Comparison of ENCODE assay signal across 8 mouse cellular contexts in genomic region chr9:69899371-69899770, GRCm38 (mm10).
DNase-seq lines count a peak whose midpoint lies in the region; ATAC-seq lines count a peak whose summit lies in the region.

No protein-coding gene starts in this region.

- peak; percentile 9 for DNase-seq in gastrocnemius, postnatal 10 days
- DNase-seq in gastrocnemius, postnatal 25 days = no peak
- DNase-seq in right cerebral cortex, postnatal 14 days = peak; percentile 47
- DNase-seq in right cerebral cortex, postnatal 25 days = no peak
- DNase-seq in frontal cortex, postnatal 36 days (ENCODE audit: low spot score in 2 of 2) = peak; percentile 9 to 18
- no peak for DNase-seq in spleen, adult 18-20 months

- H3K9me3 ChIP-seq in midbrain, embryonic 13.5 days = no peaks in the 10 kb centered on the region

- H3K9ac ChIP-seq in midbrain, embryonic 13.5 days (replicated peaks) = no peak overlapping the region

- no peak for ATAC-seq in midbrain, embryonic 13.5 days
- no peak for ATAC-seq in megakaryocyte, adult 5-6 weeks (ENCODE audit: poor library complexity, severe bottlenecking)

- H3K4me3 ChIP-seq in midbrain, embryonic 13.5 days (replicated peaks) = no peak overlapping the region

- H3K4me2 ChIP-seq in midbrain, embryonic 13.5 days (replicated peaks) = peak overlapping the region; percentile 37

- WGBS in midbrain, embryonic 13.5 days = 14% methylated on average over 11 of the region's 11 CpGs

- H3K36me3 ChIP-seq in midbrain, embryonic 13.5 days = no peaks in the 10 kb centered on the region

- H3K27me3 ChIP-seq in midbrain, embryonic 13.5 days = peaks cover 6% of the 10 kb centered on the region; the same call in 1 of the 2 replicates

- peaks cover 31% of the 10 kb centered on the region for H3K4me1 ChIP-seq in midbrain, embryonic 13.5 days (replicated peaks)

- H3K27ac ChIP-seq in midbrain, embryonic 13.5 days = no peak overlapping the region

Comparison
In these comparisons a context has a peak if more than half of its experiments do, and no peak if none do; other contexts are left out.
1. DNase-seq: peak in gastrocnemius, postnatal 10 days (single experiment), right cerebral cortex, postnatal 14 days (single experiment) and frontal cortex, postnatal 36 days (2 of 2); none in gastrocnemius, postnatal 25 days (single experiment), right cerebral cortex, postnatal 25 days (single experiment) and spleen, adult 18-20 months (0 of 2).